Mouse (Mus musculus): Measurements from ENCODE around the gene Cacna1i. TPM values are rescaled to one million over a fixed set of nuclear protein-coding genes. Genes with fewer than 3 reads are reported as not detected.

Cacna1i gene
- polyA plus RNA-seq, 1 experiment from 2014 or later: not detected

DNA sequence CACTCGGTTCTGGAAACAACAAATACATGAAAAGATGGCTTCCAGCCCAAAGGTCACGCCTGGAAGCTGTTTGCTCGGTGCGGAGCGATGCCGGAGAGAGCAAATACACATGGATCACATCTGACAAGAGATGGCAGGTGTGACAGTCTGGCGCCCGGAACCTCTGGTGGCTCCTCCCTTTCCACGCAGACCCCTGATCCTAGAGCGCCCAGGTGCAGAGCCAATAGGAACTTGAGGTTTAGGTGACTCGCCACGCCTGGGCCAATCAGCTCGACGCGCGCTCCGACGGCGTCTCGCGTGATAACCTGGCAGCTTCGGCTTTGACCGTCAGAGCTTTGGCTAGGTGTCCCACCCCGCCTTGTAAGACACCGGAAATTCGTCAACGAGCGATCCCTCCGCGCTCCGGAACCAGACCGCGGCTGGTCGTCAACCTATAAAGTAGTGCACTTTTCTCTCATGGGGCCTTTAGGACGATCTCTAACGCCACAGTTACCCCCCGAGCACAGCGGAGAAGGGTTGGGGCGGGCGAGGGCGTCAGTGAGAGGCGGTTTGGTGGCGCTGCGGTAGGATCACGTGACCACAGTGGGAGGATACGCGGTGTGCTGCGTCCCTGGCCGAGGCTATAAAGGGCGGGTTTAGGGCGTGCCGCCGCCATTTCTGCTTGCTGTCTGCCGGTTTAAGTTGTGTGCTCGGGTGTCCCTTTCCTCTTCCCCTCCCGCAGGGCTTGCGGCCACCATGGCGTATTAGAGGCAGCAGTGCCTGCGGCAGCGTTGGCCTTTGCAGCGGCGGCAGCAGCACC lies 32.0 kb upstream of the Cacna1i start, which contains the start of gene Atf4:
TSS of gene Atf4 (plus strand) at position 338 of the 799 bp plus-strand sequence.
- peak within 1 kb of the TSS; percentile 99 to 100 for H3K27ac ChIP-seq (replicated peaks in 1 of 2; ENCODE audit: control insufficient read depth in 1 of 2, insufficient read depth in 1 of 2, low read depth in 2 of 2, low read length in 2 of 2)
- peak within 1 kb of the TSS; percentile 95 for H3K4me2 ChIP-seq (ENCODE audit: low read length)
- H3K9me3 ChIP-seq (ENCODE audit: control insufficient read depth, low read length): no peaks in the 10 kb centered on the region
- peak within 1 kb of the TSS; percentile 100 for H3K9ac ChIP-seq (ENCODE audit: low read length)
- H3K27me3 ChIP-seq (ENCODE audit: control insufficient read depth, insufficient read depth, low read length): no peaks in the 10 kb centered on the region
- ATAC-seq (ENCODE audit: insufficient number of reproducible peaks, insufficient read depth, low FRiP score, low read depth): peak; percentile 92
- peaks cover 24 to 50% of the 10 kb centered on the region in 2 experiments for H3K4me1 ChIP-seq (ENCODE audit: control insufficient read depth in 2 of 2, insufficient read depth in 2 of 2, low read length in 2 of 2)
- WGBS: under 1% methylated on average over 62 of the region's 62 CpGs
- peak within 1 kb of the TSS; percentile 97 to 100 for H3K4me3 ChIP-seq (ENCODE audit: control insufficient read depth in 1 of 2, insufficient read depth in 1 of 2, low read depth in 1 of 2, low read length in 2 of 2)
- peaks cover 74% of the 10 kb centered on the region for H3K36me3 ChIP-seq (ENCODE audit: control insufficient read depth, insufficient read depth, low read length)

- peak; percentile 55 for ATAC-seq (ENCODE audit: insufficient number of reproducible peaks, insufficient read depth, low FRiP score, low read depth)
- Histone ChIP-seq H3K27ac (replicated peaks in 1 of 2; ENCODE audit: control insufficient read depth in 1 of 2, insufficient read depth in 1 of 2, low read depth in 2 of 2, low read length in 2 of 2) (peak overlapping the region; percentile 99 to 100), H3K36me3 (ENCODE audit: control insufficient read depth, insufficient read depth, low read length) (peaks cover 73% of the 10 kb centered on the region), H3K9me3 (ENCODE audit: control insufficient read depth, low read length) (no peaks in the 10 kb centered on the region), H3K4me1 (ENCODE audit: control insufficient read depth in 2 of 2, insufficient read depth in 2 of 2, low read length in 2 of 2) (peaks cover 18 to 44% of the 10 kb centered on the region in 2 experiments), H3K4me2 (ENCODE audit: low read length) (peak overlapping the region; percentile 95), H3K9ac (ENCODE audit: low read length) (peak overlapping the region; percentile 100), H3K4me3 (ENCODE audit: control insufficient read depth in 1 of 2, insufficient read depth in 1 of 2, low read depth in 1 of 2, low read length in 2 of 2) (peak overlapping the region; percentile 97 to 100), H3K27me3 (ENCODE audit: control insufficient read depth, insufficient read depth, low read length) (no peaks in the 10 kb centered on the region)
- WGBS: under 1% methylated on average over 46 of the region's 51 CpGs
Observed at GRCm38 (mm10) chr15:80255646-80256121, 31.4 kb upstream of the Cacna1i start.

GRCm38 (mm10) chr15:80256242-80256641 lies 30.8 kb upstream of the Cacna1i start:
- 5% methylated on average over 16 of the region's 16 CpGs for WGBS
- Histone ChIP-seq H3K27ac (replicated peaks in 1 of 2; ENCODE audit: control insufficient read depth in 1 of 2, insufficient read depth in 1 of 2, low read depth in 2 of 2, low read length in 2 of 2) (peak overlapping the region; percentile 81 to 99), H3K4me2 (ENCODE audit: low read length) (peak overlapping the region; percentile 95), H3K4me1 (ENCODE audit: control insufficient read depth in 2 of 2, insufficient read depth in 2 of 2, low read length in 2 of 2) (peaks cover 13 to 38% of the 10 kb centered on the region in 2 experiments), H3K36me3 (ENCODE audit: control insufficient read depth, insufficient read depth, low read length) (peaks cover 68% of the 10 kb centered on the region), H3K4me3 (ENCODE audit: control insufficient read depth in 1 of 2, insufficient read depth in 1 of 2, low read depth in 1 of 2, low read length in 2 of 2) (peak overlapping the region; percentile 97 to 100), H3K27me3 (ENCODE audit: control insufficient read depth, insufficient read depth, low read length) (no peaks in the 10 kb centered on the region), H3K9me3 (ENCODE audit: control insufficient read depth, low read length) (no peaks in the 10 kb centered on the region), H3K9ac (ENCODE audit: low read length) (peak overlapping the region; percentile 100)
- ATAC-seq (ENCODE audit: insufficient number of reproducible peaks, insufficient read depth, low FRiP score, low read depth): no peak

DNA sequence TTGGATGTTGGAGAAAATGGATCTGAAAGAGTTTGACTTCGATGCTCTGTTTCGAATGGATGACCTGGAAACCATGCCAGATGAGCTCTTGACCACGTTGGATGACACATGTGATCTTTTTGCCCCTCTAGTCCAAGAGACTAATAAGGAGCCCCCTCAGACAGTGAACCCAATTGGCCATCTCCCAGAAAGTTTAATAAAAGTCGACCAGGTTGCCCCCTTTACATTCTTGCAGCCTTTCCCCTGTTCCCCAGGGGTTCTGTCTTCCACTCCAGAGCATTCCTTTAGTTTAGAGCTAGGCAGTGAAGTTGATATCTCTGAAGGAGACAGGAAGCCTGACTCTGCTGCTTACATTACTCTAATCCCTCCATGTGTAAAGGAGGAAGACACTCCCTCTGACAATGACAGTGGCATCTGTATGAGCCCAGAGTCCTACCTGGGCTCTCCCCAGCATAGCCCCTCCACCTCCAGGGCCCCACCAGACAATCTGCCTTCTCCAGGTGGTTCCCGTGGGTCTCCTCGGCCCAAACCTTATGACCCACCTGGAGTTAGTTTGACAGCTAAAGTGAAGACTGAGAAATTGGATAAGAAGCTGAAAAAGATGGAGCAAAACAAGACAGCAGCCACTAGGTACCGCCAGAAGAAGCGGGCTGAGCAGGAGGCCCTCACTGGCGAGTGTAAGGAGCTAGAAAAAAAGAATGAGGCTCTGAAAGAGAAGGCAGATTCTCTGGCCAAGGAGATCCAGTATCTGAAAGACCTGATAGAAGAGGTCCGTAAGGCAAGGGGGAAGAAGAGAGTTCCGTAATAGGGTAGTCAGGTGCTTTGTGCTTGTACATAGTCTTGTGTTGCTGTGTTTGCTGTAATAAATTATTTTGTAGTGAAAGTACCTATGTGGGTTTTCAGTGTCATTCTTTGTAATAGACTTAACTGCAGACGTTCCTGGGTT lies 30.1 kb upstream of the Cacna1i start:
- Histone ChIP-seq H3K36me3 (ENCODE audit: control insufficient read depth, insufficient read depth, low read length) (peaks cover 61% of the 10 kb centered on the region), H3K27ac (replicated peaks in 1 of 2; ENCODE audit: control insufficient read depth in 1 of 2, insufficient read depth in 1 of 2, low read depth in 2 of 2, low read length in 2 of 2) (peak overlapping the region; percentile 81 to 99), H3K4me3 (ENCODE audit: control insufficient read depth in 1 of 2, insufficient read depth in 1 of 2, low read depth in 1 of 2, low read length in 2 of 2) (peak overlapping the region; percentile 97 to 100), H3K9ac (ENCODE audit: low read length) (peak overlapping the region; percentile 100), H3K27me3 (ENCODE audit: control insufficient read depth, insufficient read depth, low read length) (no peaks in the 10 kb centered on the region), H3K4me1 (ENCODE audit: control insufficient read depth in 2 of 2, insufficient read depth in 2 of 2, low read length in 2 of 2) (peaks cover 12 to 32% of the 10 kb centered on the region in 2 experiments), H3K9me3 (ENCODE audit: control insufficient read depth, low read length) (no peaks in the 10 kb centered on the region), H3K4me2 (ENCODE audit: low read length) (peak overlapping the region; percentile 95)
- ATAC-seq (ENCODE audit: insufficient number of reproducible peaks, insufficient read depth, low FRiP score, low read depth): no peak
- WGBS: 61% methylated on average over 12 of the region's 12 CpGs

- peaks cover 56% of the 10 kb centered on the region for H3K36me3 ChIP-seq (ENCODE audit: control insufficient read depth, insufficient read depth, low read length)
Observed at GRCm38 (mm10) chr15:80257602-80258239, 29.3 kb upstream of the Cacna1i start.

GRCm38 (mm10) chr15:80258240-80259170 lies 28.5 kb upstream of the Cacna1i start:
- H3K27ac ChIP-seq (replicated peaks in 1 of 2; ENCODE audit: control insufficient read depth in 1 of 2, insufficient read depth in 1 of 2, low read depth in 2 of 2, low read length in 2 of 2): peak overlapping the region; percentile 6 to 99; a peak in 3 of 4 replicates
- H3K9me3 ChIP-seq (ENCODE audit: control insufficient read depth, low read length): no peaks in the 10 kb centered on the region
- peak overlapping the region; percentile 95 for H3K4me2 ChIP-seq (ENCODE audit: low read length)
- peaks cover 12 to 39% of the 10 kb centered on the region in 2 experiments for H3K4me1 ChIP-seq (ENCODE audit: control insufficient read depth in 2 of 2, insufficient read depth in 2 of 2, low read length in 2 of 2)
- peaks cover 50% of the 10 kb centered on the region for H3K36me3 ChIP-seq (ENCODE audit: control insufficient read depth, insufficient read depth, low read length)
- H3K9ac ChIP-seq (ENCODE audit: low read length): no peak overlapping the region
- WGBS: 53% methylated on average over 11 of the region's 11 CpGs
- no peaks in the 10 kb centered on the region for H3K27me3 ChIP-seq (ENCODE audit: control insufficient read depth, insufficient read depth, low read length)
- no peak for ATAC-seq (ENCODE audit: insufficient number of reproducible peaks, insufficient read depth, low FRiP score, low read depth)
- H3K4me3 ChIP-seq (ENCODE audit: control insufficient read depth in 1 of 2, insufficient read depth in 1 of 2, low read depth in 1 of 2, low read length in 2 of 2): no peak overlapping the region; a peak in 1 of 4 replicates

More at GRCm38 (mm10) chr15:80257602-80258239, 29.3 kb upstream of the Cacna1i start:
- Histone ChIP-seq H3K27me3 (ENCODE audit: control insufficient read depth, insufficient read depth, low read length) (no peaks in the 10 kb centered on the region), H3K4me1 (ENCODE audit: control insufficient read depth in 2 of 2, insufficient read depth in 2 of 2, low read length in 2 of 2) (peaks cover 12 to 33% of the 10 kb centered on the region in 2 experiments), H3K27ac (replicated peaks in 1 of 2; ENCODE audit: control insufficient read depth in 1 of 2, insufficient read depth in 1 of 2, low read depth in 2 of 2, low read length in 2 of 2) (peak overlapping the region; percentile 35 to 99), H3K9ac (ENCODE audit: low read length) (peak overlapping the region; percentile 100), H3K9me3 (ENCODE audit: control insufficient read depth, low read length) (no peaks in the 10 kb centered on the region), H3K4me2 (ENCODE audit: low read length) (peak overlapping the region; percentile 95), H3K4me3 (ENCODE audit: control insufficient read depth in 1 of 2, insufficient read depth in 1 of 2, low read depth in 1 of 2, low read length in 2 of 2) (peak overlapping the region in 1 of 2 experiments; percentile 100; a peak in 2 of 4 replicates)
- WGBS: 17% methylated on average over 4 of the region's 4 CpGs
- ATAC-seq (ENCODE audit: insufficient number of reproducible peaks, insufficient read depth, low FRiP score, low read depth): no peak

Measured in heart, embryonic 14.5 days (tissue).